Mouse (Mus musculus): ENCODE measurements around the gene Cenpv. TPM values are rescaled to one million over a fixed set of nuclear protein-coding genes. Genes with fewer than 3 reads are reported as not detected.
"Not testable (repeated sequence)": the region's sequence is repeated elsewhere in the genome, so short reads cannot be mapped to it uniquely, and the experiment has no call there.

Cenpv gene
- total RNA-seq, 1 experiment = 66.5 TPM

DNA sequence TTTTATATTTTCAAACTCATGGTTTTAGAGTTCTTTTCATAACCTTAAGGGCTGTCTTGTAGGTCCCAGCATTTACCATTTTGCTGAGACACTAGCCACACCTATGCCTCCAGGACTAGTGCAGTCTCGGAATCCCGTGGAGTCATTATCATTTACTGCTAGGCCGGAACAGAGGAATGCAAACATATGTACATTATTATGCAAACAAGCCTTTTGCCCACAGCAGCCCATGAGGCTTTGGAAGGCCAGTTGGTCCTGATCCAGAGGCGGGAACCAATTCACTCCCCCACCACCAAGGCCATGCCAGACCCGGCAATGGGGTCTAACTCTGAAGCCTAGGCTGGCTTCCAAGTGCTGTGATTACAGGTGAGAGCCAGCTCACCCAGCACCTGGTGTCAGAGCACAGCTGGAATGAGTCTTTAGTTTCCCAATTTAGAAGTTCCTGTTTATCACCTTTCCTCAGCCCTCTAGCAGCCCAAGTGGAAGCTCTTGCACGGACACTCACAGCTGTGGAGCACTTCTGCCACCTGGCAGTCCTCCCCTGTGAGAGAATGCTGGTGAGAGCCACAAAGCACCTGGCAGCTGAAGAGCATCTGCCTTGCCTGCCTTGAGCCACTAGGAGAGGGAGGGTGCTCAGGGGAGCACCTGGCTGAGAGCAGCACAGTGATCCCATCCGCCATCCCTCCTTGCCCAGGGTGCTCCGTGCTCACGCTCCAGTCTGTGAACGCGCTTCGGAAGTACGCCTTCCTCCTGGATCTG lies 27.4 kb downstream of the Cenpv start:
- Histone ChIP-seq H3K36me3 (ENCODE audit: control insufficient read depth, insufficient read depth, low read length, poor library complexity, severe bottlenecking) (peaks cover 26% of the 10 kb centered on the region), H3K9ac (ENCODE audit: insufficient read depth, low read depth, low read length, poor library complexity, severe bottlenecking) (peak overlapping the region; percentile 84), H3K4me1 (ENCODE audit: control insufficient read depth in 2 of 2, insufficient read depth in 2 of 2, low read length in 2 of 2, poor library complexity in 1 of 2) (peaks cover 6 to 9% of the 10 kb centered on the region in 2 experiments; a peak in 2 of 4 replicates), H3K27ac (ENCODE audit: insufficient read depth, low read depth, low read length, poor library complexity, severe bottlenecking) (peak overlapping the region; percentile 100), H3K9me3 (ENCODE audit: control insufficient read depth, insufficient read depth, low read depth, low read length) (no peaks in the 10 kb centered on the region), H3K4me3 (ENCODE audit: insufficient read depth in 1 of 2, low read depth in 1 of 2, low read length in 2 of 2, poor library complexity in 1 of 2, severe bottlenecking in 1 of 2) (peak overlapping the region; percentile 25 to 73)
- in situ Hi-C loops (cut with MboI; ENCODE audit: low sequenced_read_pairs in 2 of 2, unreplicated experiment in 2 of 2) = no loop called here
- peak; percentile 91 for DNase-seq (ENCODE audit: low read depth, low spot score)
- TF ChIP-seq ZNF384 (IDR thresholded peaks at IDR 0.05; ENCODE audit: low read depth, low read length) (no peak), CHD2 (IDR thresholded peaks at IDR 0.05; ENCODE audit: low read depth, low read length) (no peak), MAFK (IDR thresholded peaks at IDR 0.05; ENCODE audit: insufficient read depth, low read depth, low read length) (no peak), HCFC1 (IDR thresholded peaks at IDR 0.05; ENCODE audit: borderline replicate concordance, insufficient read depth, low read length) (no peak), ZC3H11A (IDR thresholded peaks at IDR 0.05; ENCODE audit: borderline replicate concordance, low read depth, low read length) (no peak)

DNA sequence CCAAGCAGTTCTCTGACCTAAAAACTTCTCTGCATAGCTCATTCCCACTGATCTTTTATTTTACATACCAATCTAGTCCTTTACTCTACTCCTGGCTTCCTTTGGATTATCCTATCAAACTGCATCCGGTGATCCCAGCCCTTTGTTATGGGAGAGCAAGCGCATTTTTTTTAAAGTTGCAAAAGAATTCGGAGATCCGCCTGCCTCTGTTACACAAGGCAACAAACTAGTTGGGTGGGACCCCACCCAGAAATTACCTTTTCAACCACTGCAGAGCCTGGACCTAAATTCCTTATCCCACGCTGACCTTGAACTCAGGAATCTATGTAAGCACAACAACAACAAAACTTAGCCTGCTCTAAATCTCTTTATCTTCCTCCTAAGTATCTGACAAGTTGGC lies 28.1 kb downstream of the Cenpv start:
- TF ChIP-seq HCFC1 (IDR thresholded peaks at IDR 0.05; ENCODE audit: borderline replicate concordance, insufficient read depth, low read length) (no peak), ZNF384 (IDR thresholded peaks at IDR 0.05; ENCODE audit: low read depth, low read length) (peak; percentile 98), CHD2 (IDR thresholded peaks at IDR 0.05; ENCODE audit: low read depth, low read length) (peak; percentile 80; the same call in 1 of the 2 replicates)
- H3K27ac ChIP-seq (ENCODE audit: insufficient read depth, low read depth, low read length, poor library complexity, severe bottlenecking) = peak overlapping the region; percentile 100
- H3K4me3 ChIP-seq (ENCODE audit: insufficient read depth in 1 of 2, low read depth in 1 of 2, low read length in 2 of 2, poor library complexity in 1 of 2, severe bottlenecking in 1 of 2) = peak overlapping the region; percentile 11 to 24; a peak in 3 of 4 replicates
- in situ Hi-C loops (cut with MboI; ENCODE audit: low sequenced_read_pairs in 2 of 2, unreplicated experiment in 2 of 2) = no loop called here
- peak; percentile 92 for DNase-seq (ENCODE audit: low read depth, low spot score)
- no peaks in the 10 kb centered on the region for H3K9me3 ChIP-seq (ENCODE audit: control insufficient read depth, insufficient read depth, low read depth, low read length)
- H3K4me1 ChIP-seq (ENCODE audit: control insufficient read depth in 2 of 2, insufficient read depth in 2 of 2, low read length in 2 of 2, poor library complexity in 1 of 2) = peaks cover 6 to 9% of the 10 kb centered on the region in 2 experiments; a peak in 2 of 4 replicates
- H3K36me3 ChIP-seq (ENCODE audit: control insufficient read depth, insufficient read depth, low read length, poor library complexity, severe bottlenecking) = peaks cover 31% of the 10 kb centered on the region
- no peak overlapping the region for H3K9ac ChIP-seq (ENCODE audit: insufficient read depth, low read depth, low read length, poor library complexity, severe bottlenecking)

DNA sequence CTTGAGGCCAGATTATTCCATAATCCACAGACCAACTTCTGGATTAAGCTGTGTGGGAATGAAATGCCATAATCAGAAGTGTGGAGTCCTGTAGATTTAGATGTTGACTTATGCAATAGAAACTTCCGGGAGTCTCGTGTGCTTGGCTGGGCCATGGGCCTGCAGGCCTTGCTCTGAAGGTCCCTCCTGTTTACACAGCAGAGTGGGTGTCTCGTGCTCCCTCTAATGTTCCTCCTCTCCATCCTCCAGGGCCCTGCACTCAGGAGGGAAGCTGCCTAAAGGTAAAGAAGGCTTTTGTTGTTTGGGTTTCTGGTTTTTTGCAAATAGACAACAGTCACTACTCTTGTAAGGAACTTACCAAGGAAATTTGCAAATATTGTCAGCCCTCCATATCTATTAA lies 29.5 kb downstream of the Cenpv start:
- peaks cover 31% of the 10 kb centered on the region for H3K36me3 ChIP-seq (ENCODE audit: control insufficient read depth, insufficient read depth, low read length, poor library complexity, severe bottlenecking)
- peaks cover 2% of the 10 kb centered on the region; the same call in 1 of the 2 replicates for H3K9me3 ChIP-seq (ENCODE audit: control insufficient read depth, insufficient read depth, low read depth, low read length)
- H3K4me3 ChIP-seq (ENCODE audit: insufficient read depth in 1 of 2, low read depth in 1 of 2, low read length in 2 of 2, poor library complexity in 1 of 2, severe bottlenecking in 1 of 2) = no peak overlapping the region
- H3K27ac ChIP-seq (ENCODE audit: insufficient read depth, low read depth, low read length, poor library complexity, severe bottlenecking) = peak overlapping the region; percentile 100
- in situ Hi-C loops (cut with MboI; ENCODE audit: low sequenced_read_pairs in 2 of 2, unreplicated experiment in 2 of 2) = no loop called here
- TF ChIP-seq ZNF384 (IDR thresholded peaks at IDR 0.05; ENCODE audit: low read depth, low read length) (no peak), MAFK (IDR thresholded peaks at IDR 0.05; ENCODE audit: insufficient read depth, low read depth, low read length) (no peak), CHD2 (IDR thresholded peaks at IDR 0.05; ENCODE audit: low read depth, low read length) (no peak)
- H3K4me1 ChIP-seq (ENCODE audit: control insufficient read depth in 2 of 2, insufficient read depth in 2 of 2, low read length in 2 of 2, poor library complexity in 1 of 2) = peaks cover 6 to 9% of the 10 kb centered on the region in 2 experiments; a peak in 2 of 4 replicates
- DNase-seq (ENCODE audit: low read depth, low spot score) = no peak
- H3K9ac ChIP-seq (ENCODE audit: insufficient read depth, low read depth, low read length, poor library complexity, severe bottlenecking) = no peak overlapping the region

DNA sequence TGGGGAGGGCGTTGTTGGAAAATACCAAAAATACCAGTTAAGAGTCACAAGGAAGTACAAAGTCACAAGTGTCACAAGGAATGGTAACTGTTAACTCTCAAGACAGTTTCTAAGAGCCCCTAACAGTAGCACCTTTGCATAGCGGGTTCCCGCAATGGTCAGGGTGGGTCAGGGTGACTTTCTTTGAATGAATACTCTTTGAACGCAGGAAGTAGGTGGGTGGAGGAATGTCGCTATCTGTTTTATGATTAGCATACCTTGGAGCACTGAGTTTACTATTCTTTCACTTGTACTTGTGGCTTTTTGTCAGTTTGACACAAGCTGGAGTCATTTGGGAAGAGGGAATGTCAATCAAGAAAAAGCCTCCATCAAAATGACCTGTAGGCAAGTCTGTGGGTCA lies 30.2 kb downstream of the Cenpv start:
- DNase-seq (ENCODE audit: low read depth, low spot score); in situ Hi-C loops (cut with MboI; ENCODE audit: low sequenced_read_pairs in 2 of 2, unreplicated experiment in 2 of 2); H3K9me3 ChIP-seq (ENCODE audit: control insufficient read depth, insufficient read depth, low read depth, low read length); H3K4me1 ChIP-seq (ENCODE audit: control insufficient read depth in 2 of 2, insufficient read depth in 2 of 2, low read length in 2 of 2, poor library complexity in 1 of 2); H3K4me3 ChIP-seq (ENCODE audit: insufficient read depth in 1 of 2, low read depth in 1 of 2, low read length in 2 of 2, poor library complexity in 1 of 2, severe bottlenecking in 1 of 2): not testable (repeated sequence)
- Histone ChIP-seq H3K27ac (ENCODE audit: insufficient read depth, low read depth, low read length, poor library complexity, severe bottlenecking) (peak overlapping the region; percentile 100), H3K9ac (ENCODE audit: insufficient read depth, low read depth, low read length, poor library complexity, severe bottlenecking) (peak overlapping the region; percentile 21; the same call in 1 of the 2 replicates), H3K36me3 (ENCODE audit: control insufficient read depth, insufficient read depth, low read length, poor library complexity, severe bottlenecking) (peaks cover 31% of the 10 kb centered on the region)

DNA sequence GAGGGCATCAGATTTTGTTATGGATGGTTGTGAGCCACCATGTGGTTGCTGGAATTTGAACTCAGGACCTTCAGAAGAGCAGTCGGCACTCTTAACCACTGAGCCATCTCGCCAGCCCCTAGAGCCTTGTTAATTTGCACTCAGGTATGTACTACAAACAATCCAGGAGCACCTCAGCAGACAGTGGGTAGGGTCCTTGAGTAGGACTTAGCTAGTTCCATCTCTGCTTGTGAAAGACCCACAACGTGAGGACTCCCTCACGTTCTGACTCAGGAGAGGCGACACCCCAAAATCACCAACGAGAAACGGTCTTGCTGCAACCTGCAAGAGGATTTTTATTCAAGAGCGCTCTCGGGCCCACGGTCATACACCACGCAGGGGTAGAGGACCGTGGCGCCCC lies 30.7 kb downstream of the Cenpv start:
- DNase-seq (ENCODE audit: low read depth, low spot score); in situ Hi-C loops (cut with MboI; ENCODE audit: low sequenced_read_pairs in 2 of 2, unreplicated experiment in 2 of 2); H3K9me3 ChIP-seq (ENCODE audit: control insufficient read depth, insufficient read depth, low read depth, low read length); H3K9ac ChIP-seq (ENCODE audit: insufficient read depth, low read depth, low read length, poor library complexity, severe bottlenecking); H3K4me3 ChIP-seq (ENCODE audit: insufficient read depth in 1 of 2, low read depth in 1 of 2, low read length in 2 of 2, poor library complexity in 1 of 2, severe bottlenecking in 1 of 2): not testable (repeated sequence)
- peaks cover 6 to 13% of the 10 kb centered on the region in 2 experiments; a peak in 2 of 4 replicates for H3K4me1 ChIP-seq (ENCODE audit: control insufficient read depth in 2 of 2, insufficient read depth in 2 of 2, low read length in 2 of 2, poor library complexity in 1 of 2)
- peak overlapping the region; percentile 80 for H3K27ac ChIP-seq (ENCODE audit: insufficient read depth, low read depth, low read length, poor library complexity, severe bottlenecking)
- H3K36me3 ChIP-seq (ENCODE audit: control insufficient read depth, insufficient read depth, low read length, poor library complexity, severe bottlenecking) = peaks cover 31% of the 10 kb centered on the region
